Mouse (Mus musculus) stomach, embryonic 14.5 days (tissue): ENCODE data around the gene Tmsb15l. TPM values are rescaled to one million over a fixed set of nuclear protein-coding genes. Genes with fewer than 3 reads are reported as not detected.
"Not testable (repeated sequence)": the region's sequence is repeated elsewhere in the genome, so short reads cannot be mapped to it uniquely, and the experiment has no call there.

Source experiments
- ATAC-seq: fragments of 200-750 bp; cut with Nextera tagmentation; 2 replicates; pipeline ENCODE4 v1.8.0; 2017; ENCODE audit warnings: low read depth, moderate TSS enrichment; ENCODE audit not compliant: insufficient number of reproducible peaks, insufficient read depth, low FRiP score
- H3K27ac ChIP-seq: fragments of 300-500 bp; sonication (generic); 2 replicates; pipeline ENCODE4 v1.5.1; 2014; ENCODE audit warnings: mild to moderate bottlenecking, low read length, moderate library complexity, mixed read lengths
- H3K27me3 ChIP-seq: fragments of 300-500 bp; sonication (generic); 2 replicates; pipeline ENCODE4 v1.6.1; 2014; ENCODE audit warnings: low read length, control low read depth, mixed read lengths; ENCODE audit not compliant: control insufficient read depth, insufficient read depth
- H3K36me3 ChIP-seq: fragments of 300-500 bp; sonication (generic); 2 replicates; pipeline ENCODE4 v1.6.1; 2014; ENCODE audit warnings: mild to moderate bottlenecking, control low read depth, low read length, moderate library complexity, mixed read lengths; ENCODE audit not compliant: control insufficient read depth, insufficient read depth
- H3K4me1 ChIP-seq: fragments of 300-500 bp; sonication (generic); 2 replicates; pipeline ENCODE4 v1.6.1; 2014; ENCODE audit warnings: low read length, control low read depth, mixed read lengths; ENCODE audit not compliant: control insufficient read depth, insufficient read depth
- H3K4me2 ChIP-seq: fragments of 300-500 bp; sonication (generic); replicated peaks from 2 replicates; pipeline ENCODE4 v1.6.1; 2014; ENCODE audit warnings: low read depth, low read length, control low read depth
- H3K4me3 ChIP-seq: fragments of 300-500 bp; sonication (generic); 2 replicates; pipeline ENCODE4 v1.5.1; 2014; ENCODE audit warnings: low read depth, low read length, control low read depth
- H3K9ac ChIP-seq: fragments of 300-500 bp; sonication (generic); replicated peaks from 2 replicates; pipeline ENCODE4 v1.6.1; 2014; ENCODE audit warnings: low read depth, mild to moderate bottlenecking, control low read depth, low read length, moderate library complexity, mixed read lengths
- H3K9me3 ChIP-seq: fragments of 300-500 bp; sonication (generic); 2 replicates; pipeline ENCODE4 v1.6.1; 2016; ENCODE audit warnings: low read depth, low read length, control low read depth; ENCODE audit not compliant: control insufficient read depth
- WGBS: fragments of 180-500 bp; shearing (Covaris S2); extraction: QIAGEN DNeasy Blood & Tissue Kit; methylation state at CpG from one replicate; pipeline ENCODE4 v1.1.7; 2014; 5-methylcytosine and 5-hydroxymethylcytosine counted together
- polyA plus RNA-seq: library from polyadenylated mRNA; unstranded; fragments of >200 nt; fragmentation: Nextera tagmentation; extraction: Ambion mirVana; gene quantifications from 2 replicates; pipeline ENCODE4 v1.2.1, GENCODE M21; 2014

Gene Tmsb15l
- polyA plus RNA-seq, 1 experiment from 2014 or later: 5.8 TPM

DNA sequence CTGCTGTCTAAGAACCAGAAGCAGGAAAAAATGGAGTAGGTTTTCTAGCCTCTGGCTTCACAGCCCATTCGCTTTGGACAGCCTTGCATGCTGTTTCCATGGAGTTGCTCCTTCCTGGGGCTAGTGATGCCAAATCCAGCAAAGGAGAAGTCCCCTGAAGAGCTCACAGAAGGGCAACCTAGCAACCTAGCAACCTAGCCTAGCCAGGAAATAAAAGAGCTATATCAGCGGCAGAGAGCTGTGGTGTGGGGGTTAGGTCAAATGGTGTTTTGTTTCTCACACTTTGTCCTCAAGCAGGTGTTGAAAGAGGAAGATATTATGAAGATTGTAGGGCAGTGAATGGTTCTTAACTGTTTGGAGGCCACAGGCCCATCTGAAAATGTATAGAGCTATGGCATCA, 14.6 kb upstream of the Tmsb15l start:
- H3K4me1 ChIP-seq: no peaks in the 10 kb centered on the region
- 58% methylated on average over 2 of the region's 2 CpGs for WGBS

DNA sequence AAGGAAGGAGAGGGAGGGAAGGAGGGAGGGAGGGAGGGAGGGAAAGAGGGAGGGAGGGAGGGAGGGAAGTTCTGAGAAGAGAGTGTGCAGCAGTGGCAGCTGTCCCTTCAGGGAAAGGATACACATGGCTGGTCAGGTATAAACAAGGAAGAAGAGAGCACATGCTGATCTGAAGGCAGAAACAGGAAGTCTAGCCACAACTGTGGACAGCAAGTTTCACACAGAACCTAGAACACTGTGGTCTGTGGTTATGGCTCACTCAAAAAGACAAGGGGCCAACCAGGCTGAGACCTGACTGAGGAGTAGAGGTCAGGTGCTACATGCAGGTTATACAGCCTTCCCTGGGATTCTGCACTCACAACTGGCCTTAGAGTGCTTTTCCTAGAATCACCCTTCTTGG, 9.4 kb upstream of the Tmsb15l start:
- Histone ChIP-seq H3K27ac (no peak overlapping the region), H3K27me3 (no peaks in the 10 kb centered on the region), H3K9me3 (no peaks in the 10 kb centered on the region), H3K4me2 (no peak overlapping the region), H3K4me1 (no peaks in the 10 kb centered on the region), H3K4me3 (no peak overlapping the region), H3K36me3 (no peaks in the 10 kb centered on the region), H3K9ac (no peak overlapping the region)
- no peak for ATAC-seq

More for the DNA sequence above, 14.6 kb upstream of the Tmsb15l start:
- no peak overlapping the region for H3K4me3 ChIP-seq
- H3K36me3 ChIP-seq: no peaks in the 10 kb centered on the region
- no peak overlapping the region for H3K27ac ChIP-seq
- no peak overlapping the region for H3K4me2 ChIP-seq
- H3K9ac ChIP-seq: no peak overlapping the region
- no peaks in the 10 kb centered on the region for H3K27me3 ChIP-seq
- H3K9me3 ChIP-seq: no peaks in the 10 kb centered on the region
- ATAC-seq: no peak

DNA sequence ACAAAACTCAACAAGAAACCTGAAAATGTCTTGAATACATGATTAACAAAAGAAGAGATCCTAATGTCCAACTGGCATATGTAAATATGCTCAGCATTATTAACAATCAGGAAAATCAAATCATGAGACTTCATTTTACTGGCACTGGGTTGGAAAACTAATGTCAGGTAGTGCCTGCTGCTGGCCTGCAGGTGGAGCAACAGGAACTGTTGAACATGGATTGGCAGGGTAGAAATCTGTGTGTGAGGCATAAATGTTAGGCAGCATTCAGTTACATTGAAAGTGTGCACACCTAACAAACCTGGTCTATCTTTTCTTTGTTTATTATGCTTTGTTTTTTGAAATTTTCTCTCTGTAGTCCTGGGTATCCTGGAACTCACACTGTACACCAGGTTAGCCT, 1.9 kb upstream of the Tmsb15l start:
- H3K4me1 ChIP-seq: no peaks in the 10 kb centered on the region
- no peaks in the 10 kb centered on the region for H3K36me3 ChIP-seq
- no peak overlapping the region for H3K4me3 ChIP-seq
- H3K4me2 ChIP-seq: no peak overlapping the region
- no peaks in the 10 kb centered on the region for H3K27me3 ChIP-seq
- ATAC-seq: no peak
- no peaks in the 10 kb centered on the region for H3K9me3 ChIP-seq
- H3K27ac ChIP-seq: no peak overlapping the region
- no peak overlapping the region for H3K9ac ChIP-seq

DNA sequence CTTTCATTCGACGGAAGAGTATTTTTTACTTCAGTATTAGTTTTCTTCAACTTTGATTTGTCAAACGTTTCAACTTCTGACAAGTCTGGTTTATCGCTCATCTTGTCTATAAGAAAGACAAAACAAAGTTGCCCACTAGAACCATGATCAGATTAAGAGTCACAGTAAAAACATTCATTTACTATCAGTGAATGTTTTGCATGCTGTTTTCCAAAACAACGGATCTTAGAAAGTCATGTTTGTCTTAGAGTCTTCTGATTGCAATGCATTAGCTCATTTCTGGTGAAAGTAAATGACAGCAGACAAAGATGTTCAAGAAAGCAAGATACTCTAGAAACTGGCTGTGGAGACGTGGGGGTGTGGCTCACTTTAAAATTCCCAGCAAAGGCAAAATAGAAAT, 1.3 kb downstream of the Tmsb15l start, which contains the start of gene Tmsb15b2:
Tmsb15b2 (minus strand) TSS at position 101 of the 400 bp plus-strand sequence.
- not testable (repeated sequence) for H3K27ac ChIP-seq, ATAC-seq, H3K9ac ChIP-seq, H3K4me1 ChIP-seq, H3K27me3 ChIP-seq, H3K36me3 ChIP-seq, H3K9me3 ChIP-seq
- Histone ChIP-seq H3K4me3 (peak within 1 kb of the TSS; percentile 33), H3K4me2 (peak within 1 kb of the TSS; percentile 42)
- WGBS: 78% methylated on average over 6 of the region's 6 CpGs

DNA sequence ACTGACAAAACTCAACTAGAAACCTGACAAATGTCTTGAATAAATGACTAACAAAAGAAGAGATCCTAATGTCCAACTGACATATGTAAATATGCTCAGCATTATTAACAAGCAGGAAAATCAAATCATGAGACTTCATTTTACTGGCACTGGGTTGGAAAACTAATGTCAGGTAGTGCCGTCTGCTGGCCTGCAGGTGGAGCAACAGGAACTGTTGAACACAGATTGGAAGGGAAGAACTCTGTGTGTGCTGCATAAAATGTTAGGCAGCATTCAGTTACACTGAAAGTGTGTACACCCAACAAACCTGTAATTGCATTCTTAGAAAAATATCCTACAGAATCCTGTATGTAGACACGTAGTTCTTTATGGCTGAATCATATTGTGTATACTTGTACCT, 17.0 kb downstream of the Tmsb15l start:
- Histone ChIP-seq H3K4me2 (no peak overlapping the region), H3K4me3 (no peak overlapping the region), H3K9me3 (no peaks in the 10 kb centered on the region), H3K36me3 (no peaks in the 10 kb centered on the region), H3K4me1 (no peaks in the 10 kb centered on the region), H3K27ac (no peak overlapping the region), H3K27me3 (no peaks in the 10 kb centered on the region), H3K9ac (no peak overlapping the region)
- WGBS: 32% methylated on average over 2 of the region's 2 CpGs
- no peak for ATAC-seq

DNA sequence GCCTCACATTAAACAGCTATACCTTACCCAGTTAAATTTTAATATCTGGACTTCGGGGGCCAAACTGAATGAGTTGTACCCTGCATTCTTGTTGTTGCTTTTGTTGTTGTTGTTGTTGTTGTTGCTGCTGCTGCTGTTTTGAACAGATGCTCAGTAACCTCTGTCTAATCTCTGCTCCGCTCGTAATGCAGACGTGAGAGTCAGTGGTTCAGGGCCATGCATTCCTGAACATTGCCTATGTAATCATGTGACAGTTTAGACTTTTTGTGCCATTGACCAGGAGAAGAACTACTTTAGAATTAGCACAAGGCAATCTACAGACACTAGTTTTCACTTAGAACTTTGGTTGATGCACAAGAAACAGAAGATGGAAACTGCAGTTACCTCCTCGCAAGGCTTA, 18.4 kb downstream of the Tmsb15l start:
- 58% methylated on average over 5 of the region's 5 CpGs for WGBS
- not testable (repeated sequence) for H3K27me3 ChIP-seq, H3K36me3 ChIP-seq, H3K27ac ChIP-seq, ATAC-seq, H3K4me1 ChIP-seq, H3K9me3 ChIP-seq, H3K9ac ChIP-seq
- 0 out of 2 replicates have a peak overlapping the region, but pooled peaks have one; percentile 17 for H3K4me3 ChIP-seq
- peak overlapping the region; percentile 34 for H3K4me2 ChIP-seq

DNA sequence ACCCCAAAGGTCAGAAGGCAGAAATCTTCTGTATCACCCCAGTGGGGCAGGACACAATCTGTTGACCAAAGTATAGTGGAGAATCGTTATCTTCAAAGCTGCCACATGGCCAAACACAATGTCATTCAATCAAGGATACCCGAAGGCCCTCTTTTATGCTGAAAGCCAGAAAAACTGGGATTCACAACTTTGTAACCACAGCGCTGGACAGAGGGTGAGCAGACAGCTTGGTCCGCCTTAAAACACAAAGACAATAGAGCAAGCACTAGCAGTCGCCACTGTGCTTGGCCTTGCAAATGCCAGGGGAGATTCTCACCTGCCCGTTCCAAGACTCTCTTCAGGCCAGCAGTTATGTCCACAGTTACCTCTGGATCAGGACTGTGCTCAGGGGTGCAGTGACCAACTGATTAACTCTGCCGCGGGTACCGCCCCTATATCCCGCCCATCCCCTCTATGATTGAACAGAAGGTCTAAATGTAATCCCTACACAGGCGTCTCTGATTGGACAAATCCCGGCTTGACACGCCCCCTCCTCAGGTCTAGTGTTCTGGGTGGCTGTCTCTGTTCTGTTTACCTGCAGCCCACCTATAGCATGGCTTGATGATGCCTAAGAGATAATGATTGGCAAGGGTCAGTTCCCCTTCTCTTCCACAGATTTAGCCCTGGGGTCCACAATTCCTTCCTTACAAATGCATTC, 18.9 kb downstream of the Tmsb15l start:
- not testable (repeated sequence) for H3K4me1 ChIP-seq, H3K27ac ChIP-seq, H3K27me3 ChIP-seq, H3K9ac ChIP-seq, H3K36me3 ChIP-seq, H3K9me3 ChIP-seq
- WGBS: 22% methylated on average over 13 of the region's 13 CpGs
- ATAC-seq: peak; percentile 99
- Histone ChIP-seq H3K4me3 (0 out of 2 replicates have a peak overlapping the region, but pooled peaks have one; percentile 17), H3K4me2 (peak overlapping the region; percentile 34)

DNA sequence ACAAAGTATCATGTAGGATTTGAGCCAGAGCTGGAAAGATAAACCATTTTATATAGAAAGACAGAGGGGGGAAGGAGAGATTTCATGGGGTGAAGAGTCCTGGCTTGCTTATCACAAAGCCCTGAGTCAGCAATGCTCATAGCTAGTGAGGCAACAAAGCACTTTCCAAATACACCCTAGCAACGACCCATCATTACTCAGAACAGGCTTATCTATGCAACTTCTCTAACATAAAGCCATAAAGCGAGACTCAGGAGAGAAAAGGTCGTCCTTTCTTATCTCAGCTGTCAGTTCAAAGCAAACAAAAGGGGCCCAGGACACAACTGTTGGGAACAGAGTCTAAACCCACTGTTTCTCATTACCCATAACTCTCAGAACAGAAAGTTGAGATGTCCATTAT, 38.7 kb downstream of the Tmsb15l start:
- no peak overlapping the region for H3K9ac ChIP-seq
- H3K4me2 ChIP-seq: no peak overlapping the region
- no peaks in the 10 kb centered on the region for H3K4me1 ChIP-seq
- no peak overlapping the region for H3K4me3 ChIP-seq
- WGBS: 27% methylated on average over 3 of the region's 3 CpGs
- no peak overlapping the region for H3K27ac ChIP-seq
- no peaks in the 10 kb centered on the region for H3K9me3 ChIP-seq
- H3K36me3 ChIP-seq: no peaks in the 10 kb centered on the region
- no peaks in the 10 kb centered on the region for H3K27me3 ChIP-seq
- ATAC-seq: no peak

DNA sequence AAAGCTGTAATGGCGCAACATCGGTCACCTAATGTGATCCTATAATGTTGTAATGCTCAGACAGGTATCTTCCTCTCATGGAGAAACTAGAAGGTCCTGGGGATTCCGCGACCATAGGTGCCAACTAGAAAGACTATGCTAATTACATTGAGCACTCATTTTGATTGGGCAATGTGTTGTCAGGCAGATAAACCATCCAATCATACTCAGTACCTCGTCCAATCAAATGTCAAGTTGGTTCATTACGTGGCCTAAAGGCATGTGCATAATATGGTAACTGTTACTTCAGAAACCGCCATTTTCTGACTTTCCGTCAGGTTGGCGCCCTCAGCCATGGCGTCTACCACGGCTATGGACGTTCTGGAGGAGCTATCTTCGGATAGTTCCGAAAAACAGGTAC, 49.6 kb downstream of the Tmsb15l start, which contains the start of gene H2bfm:
H2bfm (plus strand) TSS at position 295 of the 400 bp plus-strand sequence.
- no peaks in the 10 kb centered on the region for H3K27me3 ChIP-seq
- no peaks in the 10 kb centered on the region for H3K4me1 ChIP-seq
- H3K4me2 ChIP-seq: no peak within 1 kb of the TSS
- H3K9me3 ChIP-seq: no peaks in the 10 kb centered on the region
- H3K4me3 ChIP-seq: no peak within 1 kb of the TSS
- no peaks in the 10 kb centered on the region for H3K36me3 ChIP-seq
- H3K27ac ChIP-seq: no peak within 1 kb of the TSS
- WGBS: 90% methylated on average over 14 of the region's 14 CpGs
- H3K9ac ChIP-seq: no peak within 1 kb of the TSS
- no peak for ATAC-seq
